Mouse (Mus musculus) spleen, adult 2 months (tissue): ENCODE data around the gene A530064D06Rik.

Source experiments
- CTCF ChIP-seq: fragments of 200-500 bp; IDR thresholded peaks from 2 replicates; pipeline ENCODE4 v1.5.1; 2011; ENCODE audit warnings: mild to moderate bottlenecking, inconsistent platforms; ENCODE audit not compliant: insufficient read depth, insufficient read length, insufficient replicate concordance; ENCODE audit errors: extremely low read depth
- POLR2A ChIP-seq: fragments of 200-500 bp; IDR thresholded peaks from 2 replicates; pipeline ENCODE4 v1.6.1; 2011; ENCODE audit warnings: low read depth, low read length, inconsistent platforms

DNA sequence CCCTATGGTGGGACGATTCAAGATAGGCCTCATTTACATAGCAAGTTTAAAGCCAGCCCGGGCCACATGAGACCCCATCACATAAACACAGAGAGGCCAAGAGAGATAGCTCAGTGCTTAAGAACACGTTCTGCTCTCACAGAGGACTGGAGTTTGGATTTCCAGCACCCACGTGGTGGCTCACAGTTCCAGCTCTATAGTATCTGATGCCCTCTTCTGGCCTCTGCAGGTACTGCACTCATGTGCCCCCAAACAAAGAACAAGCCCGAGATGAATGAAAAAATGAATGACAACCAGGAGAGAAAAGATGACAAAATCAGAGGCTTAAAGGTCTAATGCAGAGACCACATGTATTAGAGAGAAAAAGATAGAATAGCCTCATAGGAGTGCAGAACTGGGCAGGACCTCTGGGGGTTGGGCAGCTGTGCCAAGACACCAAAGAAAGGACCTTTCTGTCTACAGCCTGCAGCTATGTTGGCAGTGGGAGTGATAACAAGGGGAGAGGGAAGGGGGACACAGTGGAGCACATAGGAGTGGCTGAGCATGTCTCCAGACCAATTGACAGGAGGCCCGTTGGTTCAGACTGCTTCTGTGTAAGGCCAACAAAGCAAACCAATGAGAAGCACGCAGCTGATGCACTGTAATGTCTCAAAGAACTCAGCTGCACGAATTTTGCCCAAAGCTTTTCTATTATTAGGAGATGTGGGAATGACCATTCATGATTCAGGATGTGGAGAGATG, 56.4 kb downstream of the A530064D06Rik start:
- TF ChIP-seq CTCF (peak; percentile 47; the same call in 1 of the 2 replicates), POLR2A (no peak)
